In the genomic region with DNA sequence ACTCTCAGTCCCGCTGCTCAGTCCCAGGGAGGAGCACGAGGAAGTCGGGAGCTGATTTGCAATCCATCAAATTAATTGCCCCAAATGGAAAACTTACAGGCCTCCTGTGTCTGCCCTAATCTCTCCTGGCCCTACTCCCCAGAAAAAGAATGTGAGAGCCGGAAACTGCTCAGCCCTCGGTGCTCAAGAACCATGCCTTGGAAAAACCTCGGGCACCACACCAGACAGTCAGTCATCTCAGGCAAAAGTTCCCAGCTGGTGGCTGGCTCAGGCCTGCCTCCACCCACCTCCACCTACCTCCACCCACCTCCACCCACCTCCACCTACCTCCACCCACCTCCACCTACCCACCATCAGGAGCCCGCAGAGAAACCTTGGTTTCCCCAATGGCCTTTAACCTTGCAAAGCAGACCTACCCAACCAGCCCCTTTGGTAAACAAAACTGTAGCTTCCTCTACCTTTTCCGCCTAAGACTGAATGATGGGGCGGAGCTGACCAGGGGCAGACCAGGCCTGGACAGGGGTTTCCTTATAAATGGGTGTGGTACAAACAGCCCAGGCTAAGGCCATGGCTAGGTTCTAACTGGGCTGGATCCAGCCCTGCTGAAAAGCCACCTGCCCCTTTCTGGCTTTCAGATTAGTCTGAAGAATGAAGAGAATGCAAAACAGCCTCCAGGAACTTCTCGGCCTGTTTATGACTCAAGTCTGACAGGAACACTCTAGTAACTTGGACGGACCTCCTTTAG, we compare ENCODE assay signal across 11 mouse cellular contexts. TPM values are rescaled to one million over a fixed set of nuclear protein-coding genes. Genes with fewer than 3 reads are reported as not detected.
DNase-seq lines count a peak whose midpoint lies in the region; ATAC-seq and TF ChIP-seq lines count a peak whose summit lies in the region.
"Had no signal": no experiment of that assay in that cellular context is flagged by ENCODE, and none has a peak within 500 bp of the region (broad histone marks: within the 10 kb centered on the region; RNA-seq: fewer than 3 reads in every experiment).

No protein-coding gene starts in this region.

- WGBS in midbrain, embryonic 10.5 days, result 69% methylated on average over 11 of the region's 11 CpGs
- WGBS in midbrain, embryonic 13.5 days, result 71% methylated on average over 11 of the region's 11 CpGs
- 39% methylated on average over 11 of the region's 11 CpGs for WGBS in heart, postnatal 0 days
- 22% methylated on average over 11 of the region's 11 CpGs for WGBS in limb, embryonic 13.5 days
- WGBS in stomach, embryonic 16.5 days, result 21% methylated on average over 11 of the region's 11 CpGs
- WGBS in hindbrain, postnatal 0 days, result 51% methylated on average over 11 of the region's 11 CpGs

- peaks cover 80% of the 10 kb centered on the region for H3K4me1 ChIP-seq in midbrain, embryonic 10.5 days
- H3K4me1 ChIP-seq in midbrain, embryonic 13.5 days (replicated peaks), result peaks cover 39% of the 10 kb centered on the region
- H3K4me1 ChIP-seq in heart, postnatal 0 days (ENCODE audit: control insufficient read depth, insufficient read depth), result peaks cover 19% of the 10 kb centered on the region
- peaks cover 34% of the 10 kb centered on the region for H3K4me1 ChIP-seq in limb, embryonic 13.5 days
- H3K4me1 ChIP-seq in stomach, embryonic 16.5 days (ENCODE audit: control insufficient read depth, insufficient read depth, low read length), result peaks cover 38% of the 10 kb centered on the region
- no peaks in the 10 kb centered on the region for H3K4me1 ChIP-seq in hindbrain, postnatal 0 days (ENCODE audit: insufficient read depth, low read length)

- DNase-seq in midbrain, embryonic 10.5 days (ENCODE audit: low spot score), result no peak
- no peak for DNase-seq in heart, postnatal 0 days (ENCODE audit: low spot score)
- no peak for DNase-seq in hindbrain, postnatal 0 days (ENCODE audit: low spot score)
- no peak for DNase-seq in embryo, embryonic 9.5 days (ENCODE audit: extremely low spot score)
- DNase-seq in cerebellum, postnatal 10 days, result no peak
- DNase-seq: cerebellum, postnatal 14 days; midbrain, embryonic 14.5 days had no signal

- H3K4me3 ChIP-seq in midbrain, embryonic 10.5 days, result no peak overlapping the region
- H3K4me3 ChIP-seq in midbrain, embryonic 13.5 days (replicated peaks), result no peak overlapping the region
- H3K4me3 ChIP-seq in heart, postnatal 0 days (ENCODE audit: low read depth, low read length), result no peak overlapping the region
- no peak overlapping the region for H3K4me3 ChIP-seq in limb, embryonic 13.5 days
- H3K4me3 ChIP-seq in stomach, embryonic 16.5 days (replicated peaks; ENCODE audit: low read length), result no peak overlapping the region
- no peak overlapping the region for H3K4me3 ChIP-seq in hindbrain, postnatal 0 days (ENCODE audit: low read length)

- no peak for ATAC-seq in midbrain, embryonic 13.5 days
- ATAC-seq in heart, postnatal 0 days (ENCODE audit: insufficient read depth, low read depth), result no peak
- ATAC-seq in limb, embryonic 13.5 days (ENCODE audit: low FRiP score, low read depth), result peak; percentile 48; the same call in 1 of the 2 replicates
- ATAC-seq in stomach, embryonic 16.5 days (ENCODE audit: insufficient read depth, low FRiP score), result peak; percentile 81
- no peak for ATAC-seq in hindbrain, postnatal 0 days
- ATAC-seq: activated CD4-positive, CD25-positive, alpha-beta regulatory T cell, adult 4 months had no signal

- H3K9ac ChIP-seq in midbrain, embryonic 13.5 days (replicated peaks), result no peak overlapping the region
- H3K9ac ChIP-seq in heart, postnatal 0 days (replicated peaks; ENCODE audit: low read depth, low read length), result peak overlapping the region; percentile 16; the same call in 1 of the 2 replicates
- no peak overlapping the region for H3K9ac ChIP-seq in limb, embryonic 13.5 days
- peak overlapping the region; percentile 46; the same call in 1 of the 2 replicates for H3K9ac ChIP-seq in stomach, embryonic 16.5 days (ENCODE audit: low read length)
- H3K9ac ChIP-seq in hindbrain, postnatal 0 days (replicated peaks; ENCODE audit: low read length), result no peak overlapping the region

- no peaks in the 10 kb centered on the region for H3K36me3 ChIP-seq in midbrain, embryonic 10.5 days
- no peaks in the 10 kb centered on the region for H3K36me3 ChIP-seq in midbrain, embryonic 13.5 days
- no peaks in the 10 kb centered on the region for H3K36me3 ChIP-seq in heart, postnatal 0 days (replicated peaks; ENCODE audit: control insufficient read depth, insufficient read depth, low read length)
- H3K36me3 ChIP-seq in limb, embryonic 13.5 days, result no peaks in the 10 kb centered on the region
- H3K36me3 ChIP-seq in stomach, embryonic 16.5 days (ENCODE audit: control insufficient read depth, insufficient read depth, low read length), result no peaks in the 10 kb centered on the region
- no peaks in the 10 kb centered on the region for H3K36me3 ChIP-seq in hindbrain, postnatal 0 days (ENCODE audit: insufficient read depth, low read length)

- peak overlapping the region; percentile 88 for H3K27ac ChIP-seq in midbrain, embryonic 10.5 days (replicated peaks)
- H3K27ac ChIP-seq in midbrain, embryonic 13.5 days, result no peak overlapping the region
- H3K27ac ChIP-seq in heart, postnatal 0 days (ENCODE audit: low read depth), result peak overlapping the region; percentile 76
- peak overlapping the region; percentile 73 for H3K27ac ChIP-seq in limb, embryonic 13.5 days
- peak overlapping the region; percentile 89 for H3K27ac ChIP-seq in stomach, embryonic 16.5 days (ENCODE audit: low read length)
- H3K27ac ChIP-seq in hindbrain, postnatal 0 days, result no peak overlapping the region

- no peak for TF ChIP-seq EP300 in heart, postnatal 0 days (IDR thresholded peaks at IDR 0.05; ENCODE audit: low read depth)

- no peaks in the 10 kb centered on the region for H3K9me3 ChIP-seq in midbrain, embryonic 10.5 days (replicated peaks)
- no peaks in the 10 kb centered on the region for H3K9me3 ChIP-seq in midbrain, embryonic 13.5 days
- no peaks in the 10 kb centered on the region for H3K9me3 ChIP-seq in heart, postnatal 0 days (replicated peaks; ENCODE audit: control insufficient read depth, low read length)
- H3K9me3 ChIP-seq in limb, embryonic 13.5 days, result no peaks in the 10 kb centered on the region
- H3K9me3 ChIP-seq in stomach, embryonic 16.5 days (replicated peaks; ENCODE audit: control insufficient read depth, low read length), result no peaks in the 10 kb centered on the region
- H3K9me3 ChIP-seq in hindbrain, postnatal 0 days (ENCODE audit: low read length), result no peaks in the 10 kb centered on the region

- H3K4me2 ChIP-seq in midbrain, embryonic 13.5 days (replicated peaks), result no peak overlapping the region
- no peak overlapping the region for H3K4me2 ChIP-seq in heart, postnatal 0 days (ENCODE audit: low read depth, low read length)
- no peak overlapping the region for H3K4me2 ChIP-seq in limb, embryonic 13.5 days (replicated peaks)
- H3K4me2 ChIP-seq in stomach, embryonic 16.5 days (ENCODE audit: low read depth, low read length), result peak overlapping the region; percentile 36
- no peak overlapping the region for H3K4me2 ChIP-seq in hindbrain, postnatal 0 days (ENCODE audit: low read depth, low read length)

- no peaks in the 10 kb centered on the region for H3K27me3 ChIP-seq in midbrain, embryonic 10.5 days (ENCODE audit: low read depth, poor library complexity, severe bottlenecking)
- no peaks in the 10 kb centered on the region for H3K27me3 ChIP-seq in midbrain, embryonic 13.5 days
- H3K27me3 ChIP-seq in heart, postnatal 0 days (ENCODE audit: control insufficient read depth, insufficient read depth, low read length), result no peaks in the 10 kb centered on the region
- H3K27me3 ChIP-seq in limb, embryonic 13.5 days, result no peaks in the 10 kb centered on the region
- H3K27me3 ChIP-seq in stomach, embryonic 16.5 days (ENCODE audit: control insufficient read depth, insufficient read depth, low read length), result no peaks in the 10 kb centered on the region
- H3K27me3 ChIP-seq in hindbrain, postnatal 0 days (ENCODE audit: insufficient read depth, low read length), result no peaks in the 10 kb centered on the region

- TF ChIP-seq CTCF in heart, postnatal 0 days (IDR thresholded peaks at IDR 0.05; ENCODE audit: low read depth), result no peak
- no peak for TF ChIP-seq CTCF in hindbrain, postnatal 0 days (IDR thresholded peaks at IDR 0.05; ENCODE audit: low read depth)

RNA-seq across cellular contexts. Expression of a gene that starts 21.4 kb away (rescaled TPM):
- 25.5 and 25.7 TPM in 2 replicates for polyA plus RNA-seq in midbrain, embryonic 10.5 days (2016; fragmentation: Nextera tagmentation; extraction: Ambion mirVana)
- polyA plus RNA-seq in midbrain, embryonic 13.5 days (2015; fragmentation: Nextera tagmentation; extraction: Ambion mirVana), result 7.5 and 10.1 TPM in 2 replicates
- 40.4 and 48.8 TPM in 2 replicates for total RNA-seq in heart, postnatal 0 days (2014; rRNA removed; ENCODE audit: low replicate concordance)
- polyA plus RNA-seq in heart, postnatal 0 days (2015; fragmentation: Nextera tagmentation; extraction: Ambion mirVana), result 18.3 and 19.4 TPM in 2 replicates
- 7.3 and 9.7 TPM in 2 replicates for polyA plus RNA-seq in limb, embryonic 13.5 days (2015; fragmentation: Nextera tagmentation; extraction: Ambion mirVana)
- 19.9 and 21.5 TPM in 2 replicates for polyA plus RNA-seq in stomach, embryonic 16.5 days (2015; fragmentation: Nextera tagmentation; extraction: Ambion mirVana)
- total RNA-seq in hindbrain, postnatal 0 days (2014; rRNA removed), result 17.7 and 22.8 TPM in 2 replicates
- 7.6 and 7.9 TPM in 2 replicates for polyA plus RNA-seq in hindbrain, postnatal 0 days (2015; fragmentation: Nextera tagmentation; extraction: Ambion mirVana)

RNA-seq across cellular contexts. Expression of a gene that starts 47.2 kb away (rescaled TPM):
- 708 and 841 TPM in 2 replicates for polyA plus RNA-seq in midbrain, embryonic 10.5 days (2016; fragmentation: Nextera tagmentation; extraction: Ambion mirVana)
- polyA plus RNA-seq in midbrain, embryonic 13.5 days (2015; fragmentation: Nextera tagmentation; extraction: Ambion mirVana), result 578 and 624 TPM in 2 replicates
- 118 and 287 TPM in 2 replicates for total RNA-seq in heart, postnatal 0 days (2014; rRNA removed; ENCODE audit: low replicate concordance)
- polyA plus RNA-seq in heart, postnatal 0 days (2015; fragmentation: Nextera tagmentation; extraction: Ambion mirVana), result 455 and 488 TPM in 2 replicates
- 761 and 830 TPM in 2 replicates for polyA plus RNA-seq in limb, embryonic 13.5 days (2015; fragmentation: Nextera tagmentation; extraction: Ambion mirVana)
- 589 and 713 TPM in 2 replicates for polyA plus RNA-seq in stomach, embryonic 16.5 days (2015; fragmentation: Nextera tagmentation; extraction: Ambion mirVana)
- total RNA-seq in hindbrain, postnatal 0 days (2014; rRNA removed), result 129 and 249 TPM in 2 replicates
- polyA plus RNA-seq in hindbrain, postnatal 0 days (2015; fragmentation: Nextera tagmentation; extraction: Ambion mirVana), result 525 and 526 TPM in 2 replicates

Comparison
In these comparisons a context has a peak if more than half of its experiments do, and no peak if none do; other contexts are left out.
1. H3K27ac ChIP-seq: peak in midbrain, embryonic 10.5 days (single experiment), heart, postnatal 0 days (single experiment), limb, embryonic 13.5 days (single experiment) and stomach, embryonic 16.5 days (single experiment); none in midbrain, embryonic 13.5 days (single experiment) and hindbrain, postnatal 0 days (single experiment).
2. ATAC-seq: peak in limb, embryonic 13.5 days (single experiment) and stomach, embryonic 16.5 days (single experiment); none in midbrain, embryonic 13.5 days (single experiment), heart, postnatal 0 days (single experiment) and hindbrain, postnatal 0 days (single experiment).
3. H3K9ac ChIP-seq: peak in heart, postnatal 0 days (single experiment) and stomach, embryonic 16.5 days (single experiment); none in midbrain, embryonic 13.5 days (single experiment), limb, embryonic 13.5 days (single experiment) and hindbrain, postnatal 0 days (single experiment).